Mouse (Mus musculus) embryonic facial prominence, embryonic 12.5 days (tissue): ENCODE measurements at regions not wholly inside any gene's neighbourhood (a gene's known extent, or its start where the extent isn't known, plus 50 kb on each side); places are given as distances from the start of the nearest gene placed in this dataset.

Experiments used
- ATAC-seq: fragments of 200-750 bp; cut with Nextera tagmentation; 2 replicates; pipeline ENCODE4 v1.8.0; 2017; ENCODE audit not compliant: insufficient number of reproducible peaks, insufficient read depth, low FRiP score, low TSS enrichment
- H3K27ac ChIP-seq: fragments of 300-500 bp; sonication (generic); 2 replicates; pipeline ENCODE4 v1.5.1; 2016; ENCODE audit warnings: mild to moderate bottlenecking
- H3K27me3 ChIP-seq: fragments of 300-500 bp; sonication (generic); 2 replicates; pipeline ENCODE4 v1.6.1; 2016; ENCODE audit warnings: mild to moderate bottlenecking, moderate library complexity
- H3K36me3 ChIP-seq: fragments of 300-500 bp; sonication (generic); 2 replicates; pipeline ENCODE4 v1.6.1; 2016; ENCODE audit warnings: mild to moderate bottlenecking
- H3K4me1 ChIP-seq: fragments of 300-500 bp; sonication (generic); 2 replicates; pipeline ENCODE4 v1.6.1; 2016
- H3K4me2 ChIP-seq: fragments of 300-500 bp; sonication (generic); replicated peaks from 2 replicates; pipeline ENCODE4 v1.6.1; 2016; ENCODE audit warnings: mild to moderate bottlenecking, moderate library complexity
- H3K4me3 ChIP-seq: fragments of 300-500 bp; sonication (generic); 2 replicates; pipeline ENCODE4 v1.5.1; 2016; ENCODE audit warnings: mild to moderate bottlenecking
- H3K9ac ChIP-seq: fragments of 300-500 bp; sonication (generic); 2 replicates; pipeline ENCODE4 v1.6.1; 2016; ENCODE audit warnings: mild to moderate bottlenecking, moderate library complexity
- H3K9me3 ChIP-seq: fragments of 300-500 bp; sonication (generic); 2 replicates; pipeline ENCODE4 v1.6.1; 2016; ENCODE audit warnings: mild to moderate bottlenecking, moderate library complexity
- WGBS: fragments of 180-500 bp; shearing (Covaris S2); methylation state at CpG from one replicate; pipeline ENCODE4 v1.1.7; 2016; 5-methylcytosine and 5-hydroxymethylcytosine counted together

DNA sequence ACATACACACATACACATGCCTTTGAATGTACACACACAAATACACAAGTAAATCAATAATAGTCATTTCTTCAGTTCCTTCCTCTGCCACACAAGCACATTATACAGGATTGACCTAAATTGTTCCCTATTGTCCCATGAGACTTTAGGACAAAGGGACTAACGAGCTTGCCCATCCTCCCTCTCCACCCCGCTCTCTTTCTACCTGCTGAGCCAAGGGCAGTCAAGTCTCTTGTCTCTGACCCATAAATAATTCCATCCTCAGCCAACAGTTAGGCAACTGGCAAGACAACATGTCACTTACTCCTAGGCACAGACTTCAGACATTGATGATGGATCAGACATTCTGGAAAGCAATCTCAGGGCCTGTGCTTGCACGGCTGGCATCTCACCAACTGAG is 56.3 kb upstream of the Kcnk2 start:
- H3K4me1 ChIP-seq = no peaks in the 10 kb centered on the region
- H3K4me3 ChIP-seq = no peak overlapping the region
- no peaks in the 10 kb centered on the region for H3K27me3 ChIP-seq
- H3K9me3 ChIP-seq = no peaks in the 10 kb centered on the region
- H3K27ac ChIP-seq = no peak overlapping the region
- no peak overlapping the region for H3K9ac ChIP-seq
- WGBS = 80% methylated on average over 3 of the region's 3 CpGs
- H3K4me2 ChIP-seq = no peak overlapping the region
- H3K36me3 ChIP-seq = no peaks in the 10 kb centered on the region
- 0 out of 2 replicates have a peak, but pooled peaks have one; percentile 28 for ATAC-seq
